In genomic region chr11:34290708-34291107, GRCm38 (mm10) we compare ENCODE assay signal across 21 mouse cellular contexts. TPM values are rescaled to one million over a fixed set of nuclear protein-coding genes. Genes with fewer than 3 reads are reported as not detected.
DNase-seq lines count a peak whose midpoint lies in the region; ATAC-seq lines count a peak whose summit lies in the region.
"Had no signal": no experiment of that assay in that cellular context is flagged by ENCODE, and none has a peak within 500 bp of the region (broad histone marks: within the 10 kb centered on the region; RNA-seq: fewer than 3 reads in every experiment).

No protein-coding gene starts in this region.

- 9% methylated on average over 2 of the region's 2 CpGs for WGBS in hindbrain, embryonic 13.5 days
- WGBS in hindbrain, embryonic 11.5 days = 27% methylated on average over 2 of the region's 2 CpGs
- WGBS in neural tube, embryonic 13.5 days = 16% methylated on average over 2 of the region's 2 CpGs

- H3K27ac ChIP-seq in hindbrain, embryonic 13.5 days = peak overlapping the region; percentile 24; the same call in 1 of the 2 replicates
- no peak overlapping the region for H3K27ac ChIP-seq in hindbrain, embryonic 11.5 days (ENCODE audit: low read depth, low read length)
- H3K27ac ChIP-seq in neural tube, embryonic 13.5 days (replicated peaks) = peak overlapping the region; percentile 33; the same call in 1 of the 2 replicates
- H3K27ac ChIP-seq: embryonic facial prominence, embryonic 13.5 days; heart, embryonic 10.5 days had no signal

- peaks cover 10% of the 10 kb centered on the region for H3K4me1 ChIP-seq in hindbrain, embryonic 13.5 days (replicated peaks)
- H3K4me1 ChIP-seq in hindbrain, embryonic 11.5 days (replicated peaks; ENCODE audit: control insufficient read depth, insufficient read depth, low read length) = no peaks in the 10 kb centered on the region
- peaks cover 9% of the 10 kb centered on the region for H3K4me1 ChIP-seq in neural tube, embryonic 13.5 days (replicated peaks)
- H3K4me1 ChIP-seq: embryonic facial prominence, embryonic 13.5 days; heart, embryonic 10.5 days had no signal

- peaks cover 9% of the 10 kb centered on the region for H3K27me3 ChIP-seq in hindbrain, embryonic 13.5 days
- H3K27me3 ChIP-seq in hindbrain, embryonic 11.5 days (ENCODE audit: control insufficient read depth, insufficient read depth, low read length) = peaks cover 2% of the 10 kb centered on the region; the same call in 1 of the 2 replicates
- H3K27me3 ChIP-seq in neural tube, embryonic 13.5 days = peaks cover 5% of the 10 kb centered on the region
- H3K27me3 ChIP-seq: embryonic facial prominence, embryonic 13.5 days had no signal

- peak; percentile 11 for DNase-seq in embryo, embryonic 10 days (ENCODE audit: low spot score)
- no peak for DNase-seq in embryo, embryonic 10.5 days (ENCODE audit: low spot score)
- no peak for DNase-seq in hindbrain, embryonic 11.5 days (ENCODE audit: low spot score)
- DNase-seq in neural tube, embryonic 10.5 days (ENCODE audit: extremely low spot score, low spot score) = no peak
- DNase-seq in spleen, postnatal 36 days (ENCODE audit: low spot score in 2 of 2) = no peak
- DNase-seq in urinary bladder, postnatal 4 days (ENCODE audit: low spot score in 2 of 2) = no peak
- DNase-seq: adrenal gland, postnatal 10 days; cerebellum, adult 11 months; cerebellum, adult 8-10 months; cerebellum, postnatal 14 days; gastrocnemius, postnatal 10 days; heart, adult 18-20 months; heart, postnatal 10 days; heart, postnatal 4 days had no signal

- no peaks in the 10 kb centered on the region for H3K9me3 ChIP-seq in hindbrain, embryonic 13.5 days
- H3K9me3 ChIP-seq in hindbrain, embryonic 11.5 days (ENCODE audit: control insufficient read depth, low read length) = no peaks in the 10 kb centered on the region
- 0 out of 2 replicates have a peak, but pooled peaks cover 5% of the 10 kb centered on the region for H3K9me3 ChIP-seq in neural tube, embryonic 13.5 days
- H3K9me3 ChIP-seq: embryonic facial prominence, embryonic 13.5 days; heart, embryonic 10.5 days had no signal

- no peaks in the 10 kb centered on the region for H3K36me3 ChIP-seq in hindbrain, embryonic 13.5 days
- H3K36me3 ChIP-seq in hindbrain, embryonic 11.5 days (ENCODE audit: control insufficient read depth, insufficient read depth, low read length) = no peaks in the 10 kb centered on the region
- no peaks in the 10 kb centered on the region for H3K36me3 ChIP-seq in neural tube, embryonic 13.5 days
- H3K36me3 ChIP-seq: embryonic facial prominence, embryonic 13.5 days; heart, embryonic 10.5 days had no signal

- H3K4me3 ChIP-seq in hindbrain, embryonic 13.5 days = no peak overlapping the region
- no peak overlapping the region for H3K4me3 ChIP-seq in hindbrain, embryonic 11.5 days (ENCODE audit: low read depth, low read length)
- H3K4me3 ChIP-seq in neural tube, embryonic 13.5 days = no peak overlapping the region
- H3K4me3 ChIP-seq: embryonic facial prominence, embryonic 13.5 days; heart, embryonic 10.5 days had no signal

- ATAC-seq in hindbrain, embryonic 13.5 days (ENCODE audit: low FRiP score) = no peak
- no peak for ATAC-seq in hindbrain, embryonic 11.5 days (ENCODE audit: low FRiP score)
- no peak for ATAC-seq in neural tube, embryonic 13.5 days (ENCODE audit: low read depth)
- ATAC-seq: hindbrain, embryonic 16.5 days; inflammation-experienced regulatory T-cells, adult 6 months had no signal

- H3K4me2 ChIP-seq in hindbrain, embryonic 13.5 days = no peak overlapping the region
- H3K4me2 ChIP-seq in hindbrain, embryonic 11.5 days (replicated peaks; ENCODE audit: low read depth, low read length) = no peak overlapping the region
- H3K4me2 ChIP-seq in neural tube, embryonic 13.5 days = no peak overlapping the region
- H3K4me2 ChIP-seq: embryonic facial prominence, embryonic 13.5 days had no signal

- no peak overlapping the region for H3K9ac ChIP-seq in hindbrain, embryonic 13.5 days
- no peak overlapping the region for H3K9ac ChIP-seq in hindbrain, embryonic 11.5 days (ENCODE audit: low read depth, low read length)
- no peak overlapping the region; the same call in 1 of the 2 replicates for H3K9ac ChIP-seq in neural tube, embryonic 13.5 days
- H3K9ac ChIP-seq: embryonic facial prominence, embryonic 13.5 days had no signal

RNA-seq across cellular contexts. Expression of gene Fam196b, which starts 23.9 kb away (rescaled TPM):
- 3.5 and 3.8 TPM in 2 replicates for polyA plus RNA-seq in hindbrain, embryonic 13.5 days (2015; fragmentation: Nextera tagmentation; extraction: Ambion mirVana)
- polyA plus RNA-seq in hindbrain, embryonic 11.5 days (2014; fragmentation: Nextera tagmentation; extraction: Ambion mirVana) = 0.83 and 1.0 TPM in 2 replicates
- 3.4 and 3.8 TPM in 2 replicates for polyA plus RNA-seq in neural tube, embryonic 13.5 days (2015; fragmentation: Nextera tagmentation; extraction: Ambion mirVana)
- polyA plus RNA-seq: C2C12 had no signal
